Mouse (Mus musculus): ENCODE data around the gene Med16. TPM values are rescaled to one million over a fixed set of nuclear protein-coding genes. Genes with fewer than 3 reads are reported as not detected.
A peak's percentile ranks its signal among the peaks of the same experiment; 100 is the strongest.

Gene Med16
- polyA plus RNA-seq, 1 experiment, result 163 TPM

DNA sequence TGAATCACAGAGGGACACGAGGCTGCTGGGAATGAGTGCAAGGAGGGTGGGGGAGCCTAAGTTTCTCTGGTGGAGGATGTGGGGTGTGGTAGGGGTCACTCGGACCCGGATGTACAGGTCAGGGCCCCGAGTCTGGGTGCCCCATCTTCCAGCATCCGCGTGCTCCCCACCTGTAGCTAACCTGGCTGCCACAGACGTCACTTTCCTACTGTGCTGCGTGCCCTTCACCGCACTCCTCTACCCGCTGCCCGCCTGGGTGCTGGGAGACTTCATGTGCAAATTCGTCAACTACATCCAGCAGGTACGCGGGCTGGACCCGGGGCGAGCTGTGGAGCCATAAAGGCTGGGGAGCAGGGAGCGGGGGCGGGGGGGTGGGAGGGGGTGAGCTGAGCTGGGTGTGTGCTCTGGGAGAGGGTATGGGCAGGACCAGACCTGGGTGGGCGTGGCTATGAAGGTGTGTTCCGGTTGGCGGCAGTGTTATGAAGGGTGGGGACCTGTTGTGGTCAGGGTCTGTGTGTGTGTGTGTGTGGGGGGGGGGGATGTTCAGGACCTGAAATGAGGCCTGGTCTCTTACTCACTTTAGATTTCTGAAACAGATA, 10.6 kb upstream of the Med16 start:
- no peak overlapping the region for H3K4me3 ChIP-seq (ENCODE audit: control insufficient read depth, low read depth, low read length)
- H3K27me3 ChIP-seq (ENCODE audit: control insufficient read depth, insufficient read depth, low read length), result no peaks in the 10 kb centered on the region
- H3K36me3 ChIP-seq (ENCODE audit: control insufficient read depth, insufficient read depth, low read length), result no peaks in the 10 kb centered on the region
- TF ChIP-seq CTCF (IDR thresholded peaks at IDR 0.05; ENCODE audit: control insufficient read depth, insufficient read depth, insufficient replicate concordance, low read depth, low read length), result no peak
- TF ChIP-seq POLR2A (IDR thresholded peaks at IDR 0.05; ENCODE audit: control insufficient read depth, low read depth, low read length), result no peak
- H3K4me1 ChIP-seq (ENCODE audit: control insufficient read depth, insufficient read depth, low read length), result peaks cover 26% of the 10 kb centered on the region
- no peak overlapping the region for H3K27ac ChIP-seq (ENCODE audit: control insufficient read depth, insufficient read depth, low read depth, low read length)

DNA sequence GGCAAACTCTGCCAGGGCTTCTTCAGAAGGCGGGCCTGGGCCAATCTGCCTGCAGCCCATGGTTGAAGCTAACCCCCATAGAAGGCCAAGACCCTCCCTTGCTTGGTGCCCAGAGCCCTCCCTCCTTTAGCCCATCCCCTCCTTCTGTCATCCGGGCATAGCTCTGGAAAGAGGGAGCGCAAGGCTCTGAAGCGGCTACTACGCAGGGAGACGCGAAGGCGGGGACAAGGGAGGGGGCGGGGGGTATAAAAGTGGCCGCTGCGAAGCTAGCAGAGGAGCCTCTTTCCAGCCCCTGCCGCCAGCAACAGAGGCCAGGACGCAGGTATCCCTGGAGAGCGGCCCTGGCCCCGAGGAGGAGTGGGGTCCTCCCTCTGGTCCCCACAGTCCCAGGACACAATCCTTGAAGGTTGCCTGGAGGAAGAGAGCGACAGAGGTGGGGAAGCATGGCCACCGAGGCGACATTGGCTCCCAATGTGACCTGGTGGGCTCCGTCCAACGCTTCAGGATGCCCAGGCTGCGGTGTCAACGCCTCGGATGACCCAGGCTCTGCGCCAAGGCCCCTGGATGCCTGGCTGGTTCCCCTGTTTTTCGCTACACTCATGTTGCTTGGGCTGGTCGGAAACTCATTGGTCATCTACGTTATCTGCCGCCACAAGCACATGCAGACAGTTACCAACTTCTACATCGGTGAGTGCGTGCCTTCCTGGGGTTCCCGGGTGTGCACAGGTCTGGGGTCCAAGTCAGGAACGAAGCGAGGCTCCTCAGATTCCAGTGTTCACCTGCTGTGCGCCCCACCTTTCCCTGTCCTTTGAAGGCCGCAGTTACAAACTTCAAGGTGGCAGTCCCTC, 9.7 kb upstream of the Med16 start:
- H3K27ac ChIP-seq (ENCODE audit: control insufficient read depth, insufficient read depth, low read depth, low read length), result no peak overlapping the region
- peaks cover 26% of the 10 kb centered on the region for H3K4me1 ChIP-seq (ENCODE audit: control insufficient read depth, insufficient read depth, low read length)
- TF ChIP-seq POLR2A (IDR thresholded peaks at IDR 0.05; ENCODE audit: control insufficient read depth, low read depth, low read length) (no peak), CTCF (IDR thresholded peaks at IDR 0.05; ENCODE audit: control insufficient read depth, insufficient read depth, insufficient replicate concordance, low read depth, low read length) (no peak)
- H3K36me3 ChIP-seq (ENCODE audit: control insufficient read depth, insufficient read depth, low read length), result no peaks in the 10 kb centered on the region
- H3K27me3 ChIP-seq (ENCODE audit: control insufficient read depth, insufficient read depth, low read length), result no peaks in the 10 kb centered on the region
- H3K4me3 ChIP-seq (ENCODE audit: control insufficient read depth, low read depth, low read length), result no peak overlapping the region

DNA sequence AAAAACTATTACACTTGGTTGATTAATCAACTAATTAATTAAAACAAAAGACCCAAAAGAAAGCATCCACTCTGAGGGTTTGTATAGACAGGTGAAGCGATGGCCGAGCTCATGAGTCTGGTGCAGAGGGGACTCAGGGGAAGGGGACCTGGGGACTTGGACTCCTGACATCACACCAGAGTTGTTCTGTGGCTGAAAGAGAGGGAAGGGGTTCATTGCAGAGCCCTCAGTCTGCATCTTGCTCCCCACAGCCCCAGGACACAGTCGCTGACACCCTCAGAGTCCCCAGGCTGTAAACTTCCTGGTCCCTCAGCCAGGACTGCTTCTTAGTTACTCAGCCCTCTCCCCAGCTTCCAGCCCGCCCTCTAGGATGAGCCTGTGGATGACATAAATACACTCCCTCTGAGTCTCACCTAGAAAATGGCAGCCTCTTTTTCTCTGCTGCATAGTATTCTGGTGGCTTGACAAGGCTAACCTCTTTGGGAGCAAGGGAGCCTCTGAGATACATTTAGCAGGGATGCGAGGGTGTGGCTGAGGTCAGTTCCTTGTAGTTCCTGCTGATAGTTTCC, 8.9 kb upstream of the Med16 start:
- no peaks in the 10 kb centered on the region for H3K36me3 ChIP-seq (ENCODE audit: control insufficient read depth, insufficient read depth, low read length)
- TF ChIP-seq POLR2A (IDR thresholded peaks at IDR 0.05; ENCODE audit: control insufficient read depth, low read depth, low read length) (no peak), CTCF (IDR thresholded peaks at IDR 0.05; ENCODE audit: control insufficient read depth, insufficient read depth, insufficient replicate concordance, low read depth, low read length) (no peak)
- H3K27ac ChIP-seq (ENCODE audit: control insufficient read depth, insufficient read depth, low read depth, low read length), result no peak overlapping the region
- no peak overlapping the region for H3K4me3 ChIP-seq (ENCODE audit: control insufficient read depth, low read depth, low read length)
- peaks cover 26% of the 10 kb centered on the region for H3K4me1 ChIP-seq (ENCODE audit: control insufficient read depth, insufficient read depth, low read length)
- H3K27me3 ChIP-seq (ENCODE audit: control insufficient read depth, insufficient read depth, low read length), result no peaks in the 10 kb centered on the region

DNA sequence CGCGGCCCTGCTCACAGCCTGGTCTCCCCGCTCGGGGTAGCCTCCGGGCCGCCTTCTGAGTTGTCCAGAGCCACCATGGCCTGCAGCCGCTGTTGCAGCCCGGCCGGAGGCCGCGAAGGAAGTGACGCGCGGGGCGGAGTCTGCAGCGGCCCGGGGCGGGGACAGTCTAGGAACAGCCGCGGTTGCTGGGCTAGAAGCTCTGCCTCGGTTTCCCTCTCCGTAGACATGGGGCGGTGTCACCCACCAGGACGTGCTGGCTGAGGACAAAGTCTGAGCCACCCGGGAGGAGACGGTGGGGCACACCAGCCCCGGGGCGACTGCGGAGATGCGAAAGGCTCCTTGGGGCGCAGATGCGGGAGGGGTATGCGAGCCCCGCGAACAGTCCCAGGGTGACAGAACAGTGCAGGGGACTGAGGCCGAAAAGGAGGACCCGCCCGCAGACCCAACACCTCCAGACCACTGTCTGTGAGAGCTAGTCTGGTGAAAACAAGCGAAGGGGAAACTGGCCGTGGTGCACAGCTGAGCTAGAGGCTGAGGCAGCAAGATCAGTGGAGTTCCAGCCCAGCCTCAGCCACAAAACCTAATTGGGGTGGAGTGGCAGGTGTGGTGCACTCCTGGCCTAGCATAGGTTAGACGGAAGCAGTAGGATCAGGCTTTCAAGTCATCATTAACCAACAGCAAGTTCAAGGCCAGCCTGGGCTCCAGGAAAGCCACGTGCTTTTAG, 8.2 kb upstream of the Med16 start, which contains the start of gene Kiss1r:
Gene Kiss1r, plus strand, starts transcription at position 164 of the 724 bp plus-strand sequence.
- peak within 1 kb of the TSS; percentile 84 for H3K4me3 ChIP-seq (ENCODE audit: control insufficient read depth, low read depth, low read length)
- H3K4me1 ChIP-seq (ENCODE audit: control insufficient read depth, insufficient read depth, low read length), result peaks cover 26% of the 10 kb centered on the region
- H3K27ac ChIP-seq (ENCODE audit: control insufficient read depth, insufficient read depth, low read depth, low read length), result no peak within 1 kb of the TSS; the same call in 1 of the 2 replicates
- TF ChIP-seq POLR2A (IDR thresholded peaks at IDR 0.05; ENCODE audit: control insufficient read depth, low read depth, low read length) (peak; percentile 66), CTCF (IDR thresholded peaks at IDR 0.05; ENCODE audit: control insufficient read depth, insufficient read depth, insufficient replicate concordance, low read depth, low read length) (no peak)
- no peaks in the 10 kb centered on the region for H3K27me3 ChIP-seq (ENCODE audit: control insufficient read depth, insufficient read depth, low read length)
- no peaks in the 10 kb centered on the region for H3K36me3 ChIP-seq (ENCODE audit: control insufficient read depth, insufficient read depth, low read length)

DNA sequence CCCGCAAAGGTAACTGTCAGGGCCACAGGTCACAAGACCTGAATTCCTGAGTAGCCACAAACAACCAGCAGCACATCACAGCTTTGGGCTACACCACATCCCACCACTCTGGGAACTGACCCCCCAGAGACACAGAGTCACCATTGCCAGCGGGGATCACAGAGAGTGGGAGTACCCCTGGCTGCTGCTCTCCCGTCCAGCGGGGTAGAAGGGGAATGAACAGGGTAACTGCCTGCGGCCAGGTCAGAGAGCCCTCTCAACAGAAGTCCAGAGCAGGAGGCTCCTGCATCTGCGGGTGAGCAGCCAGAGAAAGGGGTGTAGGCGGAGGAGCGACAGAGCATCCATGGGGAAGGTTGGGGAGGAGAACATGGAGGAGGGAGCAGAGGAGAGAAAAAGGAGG, 7.4 kb upstream of the Med16 start:
- peaks cover 26% of the 10 kb centered on the region for H3K4me1 ChIP-seq (ENCODE audit: control insufficient read depth, insufficient read depth, low read length)
- no peak overlapping the region for H3K27ac ChIP-seq (ENCODE audit: control insufficient read depth, insufficient read depth, low read depth, low read length)

DNA sequence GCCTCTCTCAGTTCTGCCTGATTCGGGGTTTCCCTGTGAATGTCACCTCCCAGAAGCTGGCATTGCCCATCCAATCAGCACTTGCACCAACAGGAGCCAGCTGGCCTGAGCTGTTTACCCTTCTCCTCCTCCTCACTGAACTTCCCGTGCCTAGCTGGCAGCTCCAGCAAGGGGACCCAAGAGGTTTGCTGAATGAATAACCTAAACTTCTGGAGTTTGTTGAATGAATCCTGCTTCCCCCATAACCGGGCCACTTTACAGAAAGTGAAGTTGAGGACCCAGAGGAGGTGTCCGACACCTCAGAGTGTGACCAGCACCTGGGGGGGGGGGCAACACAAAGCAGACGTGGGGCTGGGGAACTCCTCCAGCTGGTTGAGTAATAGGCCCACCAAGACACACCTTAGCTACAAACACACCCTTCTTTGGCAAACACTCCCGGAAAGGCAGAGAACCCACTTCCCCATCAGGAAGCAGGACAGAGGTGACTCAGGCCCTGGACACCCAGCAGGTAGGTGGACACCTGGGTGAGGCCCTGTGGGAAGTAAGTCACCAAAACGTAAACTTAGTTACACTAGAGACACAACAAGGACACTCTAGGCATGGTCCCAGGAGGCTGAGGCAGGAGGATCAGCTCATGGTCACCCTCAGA, 6.3 kb upstream of the Med16 start:
- H3K36me3 ChIP-seq (ENCODE audit: control insufficient read depth, insufficient read depth, low read length), result no peaks in the 10 kb centered on the region
- peaks cover 21% of the 10 kb centered on the region for H3K4me1 ChIP-seq (ENCODE audit: control insufficient read depth, insufficient read depth, low read length)
- no peaks in the 10 kb centered on the region for H3K27me3 ChIP-seq (ENCODE audit: control insufficient read depth, insufficient read depth, low read length)
- H3K4me3 ChIP-seq (ENCODE audit: control insufficient read depth, low read depth, low read length), result no peak overlapping the region
- no peak overlapping the region for H3K27ac ChIP-seq (ENCODE audit: control insufficient read depth, insufficient read depth, low read depth, low read length)
- TF ChIP-seq POLR2A (IDR thresholded peaks at IDR 0.05; ENCODE audit: control insufficient read depth, low read depth, low read length) (no peak), CTCF (IDR thresholded peaks at IDR 0.05; ENCODE audit: control insufficient read depth, insufficient read depth, insufficient replicate concordance, low read depth, low read length) (no peak)

More for the DNA sequence above, 7.4 kb upstream of the Med16 start:
- no peak for TF ChIP-seq CTCF (IDR thresholded peaks at IDR 0.05; ENCODE audit: control insufficient read depth, insufficient read depth, insufficient replicate concordance, low read depth, low read length)
- no peak for TF ChIP-seq POLR2A (IDR thresholded peaks at IDR 0.05; ENCODE audit: control insufficient read depth, low read depth, low read length)
- Histone ChIP-seq H3K36me3 (ENCODE audit: control insufficient read depth, insufficient read depth, low read length) (no peaks in the 10 kb centered on the region), H3K27me3 (ENCODE audit: control insufficient read depth, insufficient read depth, low read length) (no peaks in the 10 kb centered on the region), H3K4me3 (ENCODE audit: control insufficient read depth, low read depth, low read length) (peak overlapping the region; percentile 84)

Data from testis, adult 2 months (tissue).